Mouse (Mus musculus) stomach, embryonic 15.5 days (tissue): ENCODE data around the gene Acot1. TPM values are rescaled to one million over a fixed set of nuclear protein-coding genes. Genes with fewer than 3 reads are reported as not detected.
"Not testable (repeated sequence)": the region's sequence is repeated elsewhere in the genome, so short reads cannot be mapped to it uniquely, and the experiment has no call there.

Experiments used
- ATAC-seq: fragments of 200-750 bp; cut with Nextera tagmentation; 2 replicates; pipeline ENCODE4 v1.8.0; 2017; ENCODE audit warnings: low read depth, moderate number of reproducible peaks, moderate TSS enrichment; ENCODE audit not compliant: insufficient read depth, low FRiP score
- H3K27ac ChIP-seq: fragments of 300-500 bp; sonication (generic); 2 replicates; pipeline ENCODE4 v1.5.1; 2015; ENCODE audit warnings: mild to moderate bottlenecking, inconsistent platforms
- H3K27me3 ChIP-seq: fragments of 300-500 bp; sonication (generic); replicated peaks from 2 replicates; pipeline ENCODE4 v1.6.1; 2015; ENCODE audit warnings: inconsistent platforms
- H3K36me3 ChIP-seq: fragments of 300-500 bp; sonication (generic); 2 replicates; pipeline ENCODE4 v1.6.1; 2015; ENCODE audit warnings: inconsistent platforms
- H3K4me1 ChIP-seq: fragments of 300-500 bp; sonication (generic); 2 replicates; pipeline ENCODE4 v1.6.1; 2015; ENCODE audit warnings: inconsistent platforms
- H3K4me2 ChIP-seq: fragments of 300-500 bp; sonication (generic); 2 replicates; pipeline ENCODE4 v1.6.1; 2015; ENCODE audit warnings: mild to moderate bottlenecking, inconsistent platforms
- H3K4me3 ChIP-seq: fragments of 300-500 bp; sonication (generic); replicated peaks from 2 replicates; pipeline ENCODE4 v1.5.1; 2015; ENCODE audit warnings: inconsistent platforms
- H3K9ac ChIP-seq: fragments of 300-500 bp; sonication (generic); 2 replicates; pipeline ENCODE4 v1.6.1; 2015; ENCODE audit warnings: inconsistent platforms
- H3K9me3 ChIP-seq: fragments of 300-500 bp; sonication (generic); 2 replicates; pipeline ENCODE4 v1.6.1; 2016; ENCODE audit warnings: inconsistent platforms
- WGBS: fragments of 180-500 bp; shearing (Covaris S2); methylation state at CpG from one replicate; pipeline ENCODE4 v1.1.7; 2015; 5-methylcytosine and 5-hydroxymethylcytosine counted together
- polyA plus RNA-seq: library from polyadenylated mRNA; unstranded; fragments of >200 nt; fragmentation: Nextera tagmentation; extraction: Ambion mirVana; gene quantifications from 2 replicates; pipeline ENCODE4 v1.2.1, GENCODE M21; 2015

Acot1 gene
- polyA plus RNA-seq, 1 experiment from 2014 or later = 51.1 TPM

DNA sequence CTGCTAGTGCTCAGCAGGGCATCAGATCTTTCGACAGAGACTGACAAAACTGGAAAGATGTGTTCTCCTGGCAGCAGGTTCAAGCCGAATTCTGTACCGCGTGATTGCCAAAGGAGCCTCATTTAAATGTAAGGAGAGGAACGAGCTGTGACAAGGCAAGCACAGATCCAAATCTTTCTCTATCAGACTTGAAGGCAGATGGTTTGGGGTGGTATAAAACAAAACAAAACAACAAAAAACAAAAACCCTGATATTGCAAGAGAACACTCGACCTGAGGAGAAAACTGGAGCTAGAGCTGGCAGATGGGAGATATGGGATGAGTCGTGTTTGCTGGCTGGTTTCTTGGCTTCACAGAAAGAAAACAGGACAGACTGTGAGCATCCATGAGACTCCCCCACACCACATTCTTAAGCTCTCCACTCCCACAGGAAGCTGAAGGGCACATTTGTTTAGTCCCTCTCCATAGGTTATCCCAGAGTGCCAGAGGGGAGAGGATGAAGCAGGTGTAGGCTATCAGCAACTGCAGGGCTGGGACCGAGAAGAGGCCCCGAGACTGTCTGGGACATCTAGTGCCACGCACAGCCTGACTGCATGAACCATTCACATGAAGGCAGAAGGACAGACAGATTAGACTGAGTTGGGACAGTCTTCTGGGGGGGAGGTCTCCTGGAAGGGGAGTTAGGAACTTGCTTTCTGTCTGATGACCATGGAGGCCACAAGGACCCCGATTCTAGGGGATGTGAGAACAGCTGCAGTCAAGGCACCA is 10.8 kb upstream of the Acot1 start:
- Histone ChIP-seq H3K9me3 (no peaks in the 10 kb centered on the region), H3K27me3 (no peaks in the 10 kb centered on the region), H3K27ac (no peak overlapping the region; the same call in 1 of the 2 replicates), H3K4me3 (no peak overlapping the region), H3K4me1 (0 out of 2 replicates have a peak, but pooled peaks cover 3% of the 10 kb centered on the region), H3K4me2 (no peak overlapping the region), H3K9ac (no peak overlapping the region), H3K36me3 (0 out of 2 replicates have a peak, but pooled peaks cover 4% of the 10 kb centered on the region)
- ATAC-seq = no peak
- 48% methylated on average over 11 of the region's 11 CpGs for WGBS

- not testable (repeated sequence) for H3K9ac ChIP-seq, H3K9me3 ChIP-seq, H3K36me3 ChIP-seq, H3K4me2 ChIP-seq, H3K4me3 ChIP-seq, H3K27me3 ChIP-seq, H3K4me1 ChIP-seq
- WGBS = 42% methylated on average over 8 of the region's 8 CpGs
- ATAC-seq = peak; percentile 80; the same call in 1 of the 2 replicates
- H3K27ac ChIP-seq = 0 out of 2 replicates have a peak overlapping the region, but pooled peaks have one; percentile 1
Measured at GRCm38 (mm10) chr12:83999237-83999636, 10.1 kb upstream of the Acot1 start.

- Histone ChIP-seq H3K4me1 (0 out of 2 replicates have a peak, but pooled peaks cover 3% of the 10 kb centered on the region), H3K27ac (no peak overlapping the region), H3K9ac (no peak overlapping the region), H3K9me3 (no peaks in the 10 kb centered on the region), H3K4me2 (no peak overlapping the region), H3K27me3 (no peaks in the 10 kb centered on the region), H3K4me3 (no peak overlapping the region), H3K36me3 (no peaks in the 10 kb centered on the region)
- ATAC-seq = no peak
- WGBS = 54% methylated on average over 3 of the region's 3 CpGs
Measured at GRCm38 (mm10) chr12:84000418-84000817, 8.9 kb upstream of the Acot1 start.

- no peak for ATAC-seq
- WGBS = 88% methylated on average over 1 of the region's 1 CpGs
- Histone ChIP-seq H3K9me3 (no peaks in the 10 kb centered on the region), H3K4me1 (peaks cover 6% of the 10 kb centered on the region; the same call in 1 of the 2 replicates), H3K27me3 (no peaks in the 10 kb centered on the region), H3K9ac (no peak overlapping the region), H3K4me3 (no peak overlapping the region), H3K36me3 (no peaks in the 10 kb centered on the region), H3K4me2 (no peak overlapping the region), H3K27ac (no peak overlapping the region)
Measured at GRCm38 (mm10) chr12:84003866-84004265, 5.4 kb upstream of the Acot1 start.

GRCm38 (mm10) chr12:84008251-84008650 is 1.0 kb upstream of the Acot1 start:
- ATAC-seq = no peak
- 87% methylated on average over 12 of the region's 12 CpGs for WGBS
- peaks cover 18% of the 10 kb centered on the region for H3K4me1 ChIP-seq
- no peak overlapping the region for H3K27ac ChIP-seq
- H3K9me3 ChIP-seq = no peaks in the 10 kb centered on the region
- no peaks in the 10 kb centered on the region for H3K27me3 ChIP-seq
- no peak overlapping the region for H3K4me3 ChIP-seq
- peak overlapping the region; percentile 60; the same call in 1 of the 2 replicates for H3K4me2 ChIP-seq
- no peaks in the 10 kb centered on the region for H3K36me3 ChIP-seq
- no peak overlapping the region for H3K9ac ChIP-seq

GRCm38 (mm10) chr12:84008729-84009128 is 561 bp upstream of the Acot1 start:
- 58% methylated on average over 8 of the region's 8 CpGs for WGBS
- Histone ChIP-seq H3K9me3 (no peaks in the 10 kb centered on the region), H3K4me2 (peak overlapping the region; percentile 60), H3K27me3 (no peaks in the 10 kb centered on the region), H3K4me1 (peaks cover 18% of the 10 kb centered on the region), H3K27ac (peak overlapping the region; percentile 59; the same call in 1 of the 2 replicates), H3K4me3 (peak overlapping the region; percentile 50), H3K9ac (no peak overlapping the region), H3K36me3 (no peaks in the 10 kb centered on the region)
- ATAC-seq = no peak

- Histone ChIP-seq H3K4me2 (peak overlapping the region; percentile 60), H3K27me3 (no peaks in the 10 kb centered on the region), H3K4me1 (peaks cover 18% of the 10 kb centered on the region), H3K9ac (no peak overlapping the region), H3K9me3 (no peaks in the 10 kb centered on the region), H3K36me3 (no peaks in the 10 kb centered on the region), H3K27ac (no peak overlapping the region), H3K4me3 (peak overlapping the region; percentile 50)
- no peak for ATAC-seq
- WGBS = 65% methylated on average over 3 of the region's 3 CpGs
Measured at GRCm38 (mm10) chr12:84010201-84010600, 911 bp downstream of the Acot1 start.

DNA sequence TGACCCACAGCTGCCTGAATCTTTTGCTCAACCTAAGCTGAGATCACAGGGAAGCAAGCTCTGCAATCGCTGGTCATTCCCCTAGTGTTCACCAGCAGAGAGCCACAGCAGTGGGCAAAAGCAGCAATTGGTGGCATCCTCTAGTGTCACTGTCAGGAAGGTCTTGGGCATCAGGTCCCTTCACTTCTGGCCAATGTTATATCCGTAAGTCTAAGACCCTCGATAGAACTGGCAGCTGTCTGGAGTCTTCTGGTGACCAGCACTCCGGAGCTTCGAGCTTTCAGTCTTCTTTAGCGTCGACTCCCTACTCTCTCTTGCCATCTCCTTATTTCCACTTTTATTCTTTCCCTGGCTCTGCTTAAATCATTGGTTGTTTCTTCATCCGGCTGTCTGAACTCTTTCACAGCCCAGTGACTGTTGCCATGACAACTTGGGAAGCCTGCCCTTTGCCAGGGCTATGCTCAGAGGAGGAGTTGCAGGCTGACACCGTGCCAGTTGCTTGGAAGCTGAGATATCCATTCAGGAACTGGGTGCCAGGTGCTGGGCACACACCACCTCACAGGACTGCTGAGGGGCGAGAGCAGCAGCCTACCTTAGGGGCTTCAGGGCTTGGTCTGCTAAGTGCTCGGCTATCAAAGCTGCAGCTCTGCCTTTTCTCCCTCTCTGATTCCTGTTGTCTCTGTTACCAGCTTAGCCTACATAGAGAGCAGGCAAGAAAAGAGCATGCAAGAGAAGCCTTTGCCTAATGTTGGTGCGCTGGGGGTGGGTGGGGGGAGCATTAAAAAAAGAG is 2.2 kb downstream of the Acot1 start:
- Histone ChIP-seq H3K4me1 (peaks cover 18% of the 10 kb centered on the region), H3K9me3 (no peaks in the 10 kb centered on the region), H3K9ac (no peak overlapping the region), H3K27me3 (no peaks in the 10 kb centered on the region), H3K4me3 (no peak overlapping the region; the same call in 1 of the 2 replicates), H3K36me3 (peaks cover 5% of the 10 kb centered on the region; the same call in 1 of the 2 replicates), H3K4me2 (peak overlapping the region; percentile 20), H3K27ac (no peak overlapping the region)
- ATAC-seq = no peak
- WGBS = 54% methylated on average over 12 of the region's 12 CpGs

DNA sequence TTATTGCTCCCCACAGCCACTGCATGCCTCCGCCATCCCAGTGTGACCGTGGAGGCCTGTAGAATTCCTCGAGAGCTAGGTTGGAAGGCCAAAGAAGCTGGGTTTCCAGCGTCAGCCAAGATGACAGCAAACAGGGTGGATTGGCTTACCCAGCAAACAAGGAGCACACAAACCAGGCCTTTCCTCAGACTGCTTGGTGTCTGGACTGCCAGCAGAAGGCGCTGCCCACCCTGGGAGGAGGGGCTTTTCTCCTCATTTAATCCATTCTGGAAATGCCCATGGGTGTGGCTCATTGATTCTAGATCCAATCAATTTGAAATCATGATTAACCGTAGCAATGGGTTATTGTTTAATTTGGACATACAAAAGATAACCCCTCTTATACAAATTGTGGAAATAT is 3.8 kb downstream of the Acot1 start:
- Histone ChIP-seq H3K4me1 (peaks cover 18% of the 10 kb centered on the region), H3K4me3 (no peak overlapping the region), H3K4me2 (no peak overlapping the region), H3K36me3 (peaks cover 5% of the 10 kb centered on the region; the same call in 1 of the 2 replicates), H3K27ac (no peak overlapping the region), H3K9me3 (no peaks in the 10 kb centered on the region), H3K27me3 (no peaks in the 10 kb centered on the region), H3K9ac (no peak overlapping the region)
- no peak for ATAC-seq
- WGBS = 70% methylated on average over 6 of the region's 6 CpGs

- H3K27me3 ChIP-seq = no peaks in the 10 kb centered on the region
Measured at GRCm38 (mm10) chr12:84013701-84014100, 4.4 kb downstream of the Acot1 start.

GRCm38 (mm10) chr12:84020528-84020927 is 11.2 kb downstream of the Acot1 start:
- H3K4me1 ChIP-seq, H3K9ac ChIP-seq, H3K27ac ChIP-seq, H3K4me2 ChIP-seq, H3K9me3 ChIP-seq, H3K4me3 ChIP-seq, H3K27me3 ChIP-seq, H3K36me3 ChIP-seq: not testable (repeated sequence)
- 29% methylated on average over 7 of the region's 7 CpGs for WGBS
- peak; percentile 89 for ATAC-seq

More at GRCm38 (mm10) chr12:84013701-84014100, 4.4 kb downstream of the Acot1 start:
- Histone ChIP-seq H3K27ac (no peak overlapping the region), H3K36me3 (peaks cover 5% of the 10 kb centered on the region; the same call in 1 of the 2 replicates), H3K4me3 (no peak overlapping the region), H3K9me3 (no peaks in the 10 kb centered on the region), H3K9ac (no peak overlapping the region), H3K4me1 (peaks cover 14% of the 10 kb centered on the region), H3K4me2 (no peak overlapping the region)
- no peak for ATAC-seq
- WGBS = 92% methylated on average over 7 of the region's 7 CpGs

GRCm38 (mm10) chr12:84022266-84022665 is 13.0 kb downstream of the Acot1 start:
- not testable (repeated sequence) for H3K4me3 ChIP-seq, H3K27ac ChIP-seq, H3K36me3 ChIP-seq, H3K27me3 ChIP-seq, H3K9me3 ChIP-seq, H3K4me1 ChIP-seq, H3K9ac ChIP-seq, ATAC-seq, H3K4me2 ChIP-seq
- 90% methylated on average over 4 of the region's 4 CpGs for WGBS
